Comparison of ENCODE assay signal across 9 mouse cellular contexts in the genomic region with DNA sequence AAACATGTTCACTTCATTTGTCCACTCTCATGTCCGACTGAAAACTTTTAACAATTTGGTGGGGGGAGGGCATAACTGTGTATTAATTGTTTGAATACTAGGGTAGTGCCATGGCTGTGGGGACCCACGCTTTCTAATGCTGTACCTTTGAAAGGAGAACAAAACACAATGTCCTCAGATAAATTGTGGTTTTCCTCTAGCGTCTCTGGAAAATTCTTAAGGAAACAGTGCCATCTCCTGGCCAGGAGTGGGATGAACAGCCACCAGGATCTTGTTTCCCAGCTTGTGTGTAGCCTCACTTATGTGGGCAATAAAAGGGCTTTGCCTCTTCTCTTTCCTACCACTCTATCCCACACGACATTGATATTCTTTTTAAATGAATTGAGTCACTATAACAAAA. TPM values are rescaled to one million over a fixed set of nuclear protein-coding genes. Genes with fewer than 3 reads are reported as not detected.
DNase-seq lines count a peak whose midpoint lies in the region; ATAC-seq and TF ChIP-seq lines count a peak whose summit lies in the region.
"Had no signal": no experiment of that assay in that cellular context is flagged by ENCODE, and none has a peak within 500 bp of the region (broad histone marks: within the 10 kb centered on the region; RNA-seq: fewer than 3 reads in every experiment).

No protein-coding gene starts in this region.

- no peak overlapping the region for H3K4me2 ChIP-seq in intestine, postnatal 0 days (replicated peaks; ENCODE audit: low read depth)
- no peak overlapping the region for H3K4me2 ChIP-seq in intestine, embryonic 16.5 days (ENCODE audit: low read depth, low read length)
- no peak overlapping the region for H3K4me2 ChIP-seq in hindbrain, embryonic 14.5 days (replicated peaks)
- no peak overlapping the region for H3K4me2 ChIP-seq in midbrain, embryonic 15.5 days

- TF ChIP-seq POLR2A in cerebellum, adult 2 months (IDR thresholded peaks at IDR 0.05; ENCODE audit: borderline replicate concordance, insufficient read depth, low read length): no peak
- TF ChIP-seq POLR2A in spleen, adult 2 months (IDR thresholded peaks at IDR 0.05; ENCODE audit: low read depth, low read length): no peak

- ATAC-seq in intestine, postnatal 0 days: no peak
- ATAC-seq in intestine, embryonic 16.5 days: no peak
- ATAC-seq in frontal cortex, adult (ENCODE audit: low TSS enrichment): peak; percentile 69
- ATAC-seq in hindbrain, embryonic 14.5 days (ENCODE audit: low FRiP score): peak; percentile 60; the same call in 1 of the 2 replicates
- peak; percentile 79 for ATAC-seq in midbrain, embryonic 15.5 days (replicated peaks)

- H3K4me3 ChIP-seq in intestine, postnatal 0 days (ENCODE audit: low read depth, low read length): no peak overlapping the region
- H3K4me3 ChIP-seq in intestine, embryonic 16.5 days (ENCODE audit: low read length): no peak overlapping the region
- H3K4me3 ChIP-seq in cerebellum, adult 2 months (replicated peaks; ENCODE audit: insufficient read depth, low read depth, low read length): no peak overlapping the region
- no peak overlapping the region for H3K4me3 ChIP-seq in hindbrain, embryonic 14.5 days (replicated peaks; ENCODE audit: low read length)
- H3K4me3 ChIP-seq in midbrain, embryonic 15.5 days: no peak overlapping the region
- H3K4me3 ChIP-seq in spleen, adult 2 months (ENCODE audit: extremely low read depth, insufficient read depth, insufficient read length): no peak overlapping the region
- H3K4me3 ChIP-seq: myocyte had no signal

- 12% methylated on average over 4 of the region's 4 CpGs for WGBS in intestine, postnatal 0 days
- WGBS in intestine, embryonic 16.5 days: 14% methylated on average over 4 of the region's 4 CpGs
- 10% methylated on average over 4 of the region's 4 CpGs for WGBS in cerebellum, adult 2 months
- WGBS in hindbrain, embryonic 14.5 days: 9% methylated on average over 4 of the region's 4 CpGs
- WGBS in midbrain, embryonic 15.5 days: 11% methylated on average over 4 of the region's 4 CpGs
- 13% methylated on average over 4 of the region's 4 CpGs for WGBS in spleen, adult 2 months

- peak; percentile 52 to 73 for DNase-seq in cerebellum, adult 2 months
- peak; percentile 94 for DNase-seq in hindbrain, embryonic 14.5 days (ENCODE audit: low spot score)
- peak; percentile 83 to 88 for DNase-seq in left cerebral cortex, postnatal 14 days (ENCODE audit: low spot score in 2 of 2)
- peak in 1 of 2 experiments; percentile 11 for DNase-seq in spleen, adult 2 months (ENCODE audit: low read depth in 1 of 2, low spot score in 2 of 2)

- TF ChIP-seq CTCF in intestine, postnatal 0 days (IDR thresholded peaks at IDR 0.05; ENCODE audit: low read depth): peak; percentile 85
- peak; percentile 82 for TF ChIP-seq CTCF in cerebellum, adult 2 months (IDR thresholded peaks at IDR 0.05; ENCODE audit: borderline replicate concordance, insufficient read depth, low read depth, low read length)
- peak; percentile 21; the same call in 1 of the 2 replicates for TF ChIP-seq CTCF in spleen, adult 2 months (IDR thresholded peaks at IDR 0.05; ENCODE audit: extremely low read depth, insufficient read depth, insufficient read length, insufficient replicate concordance)

- no peaks in the 10 kb centered on the region for H3K36me3 ChIP-seq in intestine, postnatal 0 days (ENCODE audit: control insufficient read depth, insufficient read depth)
- no peaks in the 10 kb centered on the region for H3K36me3 ChIP-seq in intestine, embryonic 16.5 days (ENCODE audit: control insufficient read depth, insufficient read depth, low read length)
- H3K36me3 ChIP-seq in hindbrain, embryonic 14.5 days (replicated peaks; ENCODE audit: control insufficient read depth, insufficient read depth): no peaks in the 10 kb centered on the region
- H3K36me3 ChIP-seq in midbrain, embryonic 15.5 days (replicated peaks): no peaks in the 10 kb centered on the region
- no peaks in the 10 kb centered on the region for H3K36me3 ChIP-seq in spleen, adult 2 months (ENCODE audit: control insufficient read depth, insufficient read depth, low read length)

- H3K9me3 ChIP-seq in intestine, postnatal 0 days (ENCODE audit: control insufficient read depth): no peaks in the 10 kb centered on the region
- no peaks in the 10 kb centered on the region for H3K9me3 ChIP-seq in intestine, embryonic 16.5 days (ENCODE audit: control insufficient read depth, low read length)
- H3K9me3 ChIP-seq in hindbrain, embryonic 14.5 days (ENCODE audit: control insufficient read depth, low read length): no peaks in the 10 kb centered on the region
- no peaks in the 10 kb centered on the region for H3K9me3 ChIP-seq in midbrain, embryonic 15.5 days

- intact Hi-C loops in left cerebral cortex, postnatal 14 days (cut with DNase I): loop anchor here (1.0 to 10.0 kb wide), 5 partner anchors 199 to 1309 kb away; a partner anchor contains a TSS

- H3K9ac ChIP-seq in intestine, postnatal 0 days (ENCODE audit: low read depth, low read length): no peak overlapping the region
- H3K9ac ChIP-seq in intestine, embryonic 16.5 days (ENCODE audit: low read depth, low read length): no peak overlapping the region
- H3K9ac ChIP-seq in hindbrain, embryonic 14.5 days: no peak overlapping the region
- no peak overlapping the region for H3K9ac ChIP-seq in midbrain, embryonic 15.5 days

- no peaks in the 10 kb centered on the region for H3K27me3 ChIP-seq in intestine, postnatal 0 days (replicated peaks; ENCODE audit: control insufficient read depth, insufficient read depth, low read length)
- no peaks in the 10 kb centered on the region for H3K27me3 ChIP-seq in intestine, embryonic 16.5 days (replicated peaks; ENCODE audit: control insufficient read depth, insufficient read depth, low read length)
- H3K27me3 ChIP-seq in cerebellum, adult 2 months (ENCODE audit: control insufficient read depth, insufficient read depth, low read length): no peaks in the 10 kb centered on the region
- H3K27me3 ChIP-seq in hindbrain, embryonic 14.5 days (ENCODE audit: control insufficient read depth, insufficient read depth, low read length): no peaks in the 10 kb centered on the region
- H3K27me3 ChIP-seq in midbrain, embryonic 15.5 days (replicated peaks): no peaks in the 10 kb centered on the region
- no peaks in the 10 kb centered on the region for H3K27me3 ChIP-seq in spleen, adult 2 months (ENCODE audit: control insufficient read depth, insufficient read depth, low read length)

- no peaks in the 10 kb centered on the region for H3K4me1 ChIP-seq in intestine, postnatal 0 days (replicated peaks; ENCODE audit: control insufficient read depth, insufficient read depth, low read length)
- no peaks in the 10 kb centered on the region for H3K4me1 ChIP-seq in intestine, embryonic 16.5 days (ENCODE audit: control insufficient read depth, insufficient read depth, low read length)
- no peaks in the 10 kb centered on the region for H3K4me1 ChIP-seq in cerebellum, adult 2 months (ENCODE audit: control insufficient read depth, insufficient read depth, low read length)
- peaks cover 19% of the 10 kb centered on the region; the same call in 1 of the 2 replicates for H3K4me1 ChIP-seq in hindbrain, embryonic 14.5 days (replicated peaks; ENCODE audit: control insufficient read depth, insufficient read depth, low read length)
- peaks cover 25% of the 10 kb centered on the region for H3K4me1 ChIP-seq in midbrain, embryonic 15.5 days
- H3K4me1 ChIP-seq in spleen, adult 2 months (ENCODE audit: control insufficient read depth, insufficient read depth, insufficient read length): no peaks in the 10 kb centered on the region

- H3K27ac ChIP-seq in intestine, postnatal 0 days (ENCODE audit: low read depth, low read length): no peak overlapping the region
- no peak overlapping the region for H3K27ac ChIP-seq in intestine, embryonic 16.5 days (ENCODE audit: low read length)
- no peak overlapping the region for H3K27ac ChIP-seq in cerebellum, adult 2 months (ENCODE audit: insufficient read depth, low read length)
- no peak overlapping the region for H3K27ac ChIP-seq in hindbrain, embryonic 14.5 days
- peak overlapping the region; percentile 55 for H3K27ac ChIP-seq in midbrain, embryonic 15.5 days
- no peak overlapping the region for H3K27ac ChIP-seq in spleen, adult 2 months (ENCODE audit: insufficient read depth, low read length)

RNA-seq across cellular contexts. Expression of a gene that starts 49.1 kb away (rescaled TPM):
- 1.6 and 2.0 TPM in 2 replicates for polyA plus RNA-seq in intestine, postnatal 0 days (2015; fragmentation: Nextera tagmentation; extraction: Ambion mirVana)
- polyA plus RNA-seq in intestine, embryonic 16.5 days (2015; fragmentation: Nextera tagmentation; extraction: Ambion mirVana): 2.1 and 3.2 TPM in 2 replicates
- polyA plus RNA-seq in cerebellum, adult 2 months (2012; rRNA removed): 15.2 and 15.5 TPM in 2 replicates
- polyA plus RNA-seq in hindbrain, embryonic 14.5 days (2014; fragmentation: Nextera tagmentation; extraction: Ambion mirVana): 6.8 and 9.4 TPM in 2 replicates
- 10 to 100 TPM; 19.8 to 20.5 TPM for total RNA-seq in left cerebral cortex, postnatal 14 days (2021)
- 6.5 and 8.7 TPM in 2 replicates for polyA plus RNA-seq in midbrain, embryonic 15.5 days (2015; fragmentation: Nextera tagmentation; extraction: Ambion mirVana)
- polyA plus RNA-seq in spleen, adult 2 months (2012; rRNA removed): 9.9 and 10.1 TPM in 2 replicates

RNA-seq across cellular contexts. Expression of a gene that starts 49.2 kb away (rescaled TPM):
- not detected in 2 replicates for polyA plus RNA-seq in intestine, postnatal 0 days (2015; fragmentation: Nextera tagmentation; extraction: Ambion mirVana)
- 0.57 and 0.60 TPM in 2 replicates for polyA plus RNA-seq in intestine, embryonic 16.5 days (2015; fragmentation: Nextera tagmentation; extraction: Ambion mirVana)
- polyA plus RNA-seq in cerebellum, adult 2 months (2012; rRNA removed): 1.6 and 1.9 TPM in 2 replicates
- polyA plus RNA-seq in hindbrain, embryonic 14.5 days (2014; fragmentation: Nextera tagmentation; extraction: Ambion mirVana): 2.9 and 3.4 TPM in 2 replicates
- 1 to 10 TPM; 1.3 to 1.8 TPM for total RNA-seq in left cerebral cortex, postnatal 14 days (2021)
- polyA plus RNA-seq in midbrain, embryonic 15.5 days (2015; fragmentation: Nextera tagmentation; extraction: Ambion mirVana): 3.6 TPM in 2 replicates
- not detected in 2 replicates for polyA plus RNA-seq in spleen, adult 2 months (2012; rRNA removed)

Comparison
In these comparisons a context has a peak if more than half of its experiments do, and no peak if none do; other contexts are left out.
1. ATAC-seq: peak in frontal cortex, adult (single experiment), hindbrain, embryonic 14.5 days (single experiment) and midbrain, embryonic 15.5 days (single experiment); none in intestine, postnatal 0 days (single experiment) and intestine, embryonic 16.5 days (single experiment).
2. CTCF ChIP-seq: peak in every context shown above with its lines; median percentile 85 in intestine, postnatal 0 days; 82 in cerebellum, adult 2 months; 21 in spleen, adult 2 months.